Mouse (Mus musculus): ENCODE results near the gene Ceacam10. TPM values are rescaled to one million over a fixed set of nuclear protein-coding genes. Genes with fewer than 3 reads are reported as not detected.
A peak's percentile ranks its signal among the peaks of the same experiment; 100 is the strongest.
"Not testable (repeated sequence)": the region's sequence is repeated elsewhere in the genome, so short reads cannot be mapped to it uniquely, and the experiment has no call there.

Ceacam10 gene
- polyA plus RNA-seq (2014; fragmentation: Nextera tagmentation; extraction: Ambion mirVana): not detected in 2 replicates

GRCm38 (mm10) chr7:24776918-24777317, at the start of gene Ceacam10:
TSS of gene Ceacam10 (plus strand) at chr7:24777206.
- not testable (repeated sequence) for ATAC-seq (ENCODE audit: low FRiP score)

GRCm38 (mm10) chr7:24735970-24736670, 40.9 kb upstream of the Ceacam10 start:
- DNase-seq (ENCODE audit: low spot score): peak; percentile 60
- no peaks in the 10 kb centered on the region for H3K36me3 ChIP-seq (ENCODE audit: control insufficient read depth, insufficient read depth, low read length)
- no peaks in the 10 kb centered on the region for H3K9me3 ChIP-seq (ENCODE audit: control insufficient read depth, low read length)
- H3K27ac ChIP-seq (ENCODE audit: low read depth, low read length): no peak overlapping the region
- H3K4me2 ChIP-seq (replicated peaks; ENCODE audit: low read depth, low read length): peak overlapping the region; percentile 25
- H3K4me1 ChIP-seq (replicated peaks; ENCODE audit: control insufficient read depth, insufficient read depth, low read length): no peaks in the 10 kb centered on the region
- no peak overlapping the region for H3K9ac ChIP-seq (ENCODE audit: low read depth, low read length)
- 16% methylated on average over 17 of the region's 17 CpGs for WGBS
- H3K27me3 ChIP-seq (ENCODE audit: control insufficient read depth, insufficient read depth, low read length): no peaks in the 10 kb centered on the region
- ATAC-seq (ENCODE audit: low FRiP score): peak; percentile 69; the same call in 1 of the 2 replicates
- no peak overlapping the region for H3K4me3 ChIP-seq (ENCODE audit: low read depth, low read length)

More at GRCm38 (mm10) chr7:24776918-24777317, at the start of gene Ceacam10:
- H3K27ac ChIP-seq (ENCODE audit: low read depth, low read length); H3K9ac ChIP-seq (ENCODE audit: low read depth, low read length); H3K4me2 ChIP-seq (replicated peaks; ENCODE audit: low read depth, low read length); DNase-seq (ENCODE audit: low spot score); H3K4me1 ChIP-seq (replicated peaks; ENCODE audit: control insufficient read depth, insufficient read depth, low read length); H3K36me3 ChIP-seq (ENCODE audit: control insufficient read depth, insufficient read depth, low read length); H3K27me3 ChIP-seq (ENCODE audit: control insufficient read depth, insufficient read depth, low read length); H3K4me3 ChIP-seq (ENCODE audit: low read depth, low read length); H3K9me3 ChIP-seq (ENCODE audit: control insufficient read depth, low read length): not testable (repeated sequence)
- 48% methylated on average over 4 of the region's 4 CpGs for WGBS

GRCm38 (mm10) chr7:24750695-24751094, 26.3 kb upstream of the Ceacam10 start:
- WGBS: 69% methylated on average over 4 of the region's 4 CpGs
- Histone ChIP-seq H3K36me3 (ENCODE audit: control insufficient read depth, insufficient read depth, low read length) (no peaks in the 10 kb centered on the region), H3K4me3 (ENCODE audit: low read depth, low read length) (no peak overlapping the region), H3K4me2 (replicated peaks; ENCODE audit: low read depth, low read length) (no peak overlapping the region), H3K9ac (ENCODE audit: low read depth, low read length) (no peak overlapping the region), H3K4me1 (replicated peaks; ENCODE audit: control insufficient read depth, insufficient read depth, low read length) (no peaks in the 10 kb centered on the region), H3K27ac (ENCODE audit: low read depth, low read length) (no peak overlapping the region), H3K9me3 (ENCODE audit: control insufficient read depth, low read length) (no peaks in the 10 kb centered on the region), H3K27me3 (ENCODE audit: control insufficient read depth, insufficient read depth, low read length) (no peaks in the 10 kb centered on the region)
- no peak for DNase-seq (ENCODE audit: low spot score)
- ATAC-seq (ENCODE audit: low FRiP score): no peak

GRCm38 (mm10) chr7:24751610-24752009, 25.4 kb upstream of the Ceacam10 start:
- 92% methylated on average over 2 of the region's 2 CpGs for WGBS
- ATAC-seq (ENCODE audit: low FRiP score): no peak
- H3K4me1 ChIP-seq (replicated peaks; ENCODE audit: control insufficient read depth, insufficient read depth, low read length): no peaks in the 10 kb centered on the region
- no peak overlapping the region for H3K4me2 ChIP-seq (replicated peaks; ENCODE audit: low read depth, low read length)
- no peaks in the 10 kb centered on the region for H3K36me3 ChIP-seq (ENCODE audit: control insufficient read depth, insufficient read depth, low read length)
- DNase-seq (ENCODE audit: low spot score): no peak
- no peaks in the 10 kb centered on the region for H3K9me3 ChIP-seq (ENCODE audit: control insufficient read depth, low read length)
- H3K9ac ChIP-seq (ENCODE audit: low read depth, low read length): no peak overlapping the region
- H3K27ac ChIP-seq (ENCODE audit: low read depth, low read length): no peak overlapping the region
- H3K27me3 ChIP-seq (ENCODE audit: control insufficient read depth, insufficient read depth, low read length): no peaks in the 10 kb centered on the region
- H3K4me3 ChIP-seq (ENCODE audit: low read depth, low read length): no peak overlapping the region

DNA sequence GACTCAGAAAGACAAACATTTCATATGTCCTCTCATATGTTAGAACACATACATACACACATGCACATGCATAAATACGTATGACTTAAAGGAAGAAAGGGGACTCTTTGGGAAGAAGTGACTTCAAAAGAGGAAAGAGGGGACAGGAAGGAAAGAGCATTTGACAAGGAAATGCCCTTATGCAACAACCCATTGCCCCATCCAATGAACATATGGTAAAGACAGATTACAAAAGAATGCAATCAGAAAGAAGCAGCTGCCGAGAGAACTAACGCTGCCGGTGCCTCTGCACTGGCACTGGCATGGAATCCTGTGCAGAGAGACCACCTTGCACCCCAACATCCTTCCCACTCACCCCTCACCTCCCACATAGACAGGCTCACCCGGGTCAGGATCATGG, 23.5 kb upstream of the Ceacam10 start:
- Histone ChIP-seq H3K4me3 (ENCODE audit: low read depth, low read length) (no peak overlapping the region), H3K27me3 (ENCODE audit: control insufficient read depth, insufficient read depth, low read length) (no peaks in the 10 kb centered on the region), H3K27ac (ENCODE audit: low read depth, low read length) (no peak overlapping the region), H3K4me2 (replicated peaks; ENCODE audit: low read depth, low read length) (no peak overlapping the region), H3K36me3 (ENCODE audit: control insufficient read depth, insufficient read depth, low read length) (no peaks in the 10 kb centered on the region), H3K9me3 (ENCODE audit: control insufficient read depth, low read length) (no peaks in the 10 kb centered on the region), H3K4me1 (replicated peaks; ENCODE audit: control insufficient read depth, insufficient read depth, low read length) (no peaks in the 10 kb centered on the region), H3K9ac (ENCODE audit: low read depth, low read length) (no peak overlapping the region)
- WGBS: 87% methylated on average over 5 of the region's 5 CpGs
- ATAC-seq (ENCODE audit: low FRiP score): no peak
- DNase-seq (ENCODE audit: low spot score): no peak

GRCm38 (mm10) chr7:24758520-24758919, 18.5 kb upstream of the Ceacam10 start:
- WGBS: 85% methylated on average over 1 of the region's 1 CpGs
- no peak overlapping the region for H3K4me2 ChIP-seq (replicated peaks; ENCODE audit: low read depth, low read length)

DNA sequence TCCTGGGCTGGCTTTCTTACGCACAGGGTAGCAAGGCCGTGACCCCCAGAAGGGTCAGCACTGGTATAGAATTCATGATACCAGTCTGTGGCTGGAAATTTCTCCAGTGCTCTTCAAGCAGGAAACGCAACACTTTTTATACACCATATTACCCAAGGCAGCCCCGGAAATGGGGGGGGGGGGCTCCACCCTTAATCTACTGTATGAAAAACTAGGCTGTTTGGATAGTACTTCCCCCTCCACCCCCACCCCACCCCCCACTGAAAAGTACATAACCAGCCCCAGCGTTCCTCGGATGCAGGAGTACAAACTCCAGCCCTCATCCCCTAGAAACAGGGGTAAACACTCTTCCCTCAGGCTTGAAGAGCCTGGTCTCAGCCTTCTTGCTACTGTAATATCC, 16.8 kb upstream of the Ceacam10 start, which contains the start of gene Cd177:
Gene Cd177 (minus strand): TSS at position 101 of the 400 bp plus-strand sequence.
- no peaks in the 10 kb centered on the region for H3K27me3 ChIP-seq (ENCODE audit: control insufficient read depth, insufficient read depth, low read length)
- no peaks in the 10 kb centered on the region for H3K36me3 ChIP-seq (ENCODE audit: control insufficient read depth, insufficient read depth, low read length)
- no peaks in the 10 kb centered on the region for H3K9me3 ChIP-seq (ENCODE audit: control insufficient read depth, low read length)
- ATAC-seq (ENCODE audit: low FRiP score) (no peak), DNase-seq (ENCODE audit: low spot score) (no peak)
- H3K9ac ChIP-seq (ENCODE audit: low read depth, low read length): no peak within 1 kb of the TSS
- H3K4me3 ChIP-seq (ENCODE audit: low read depth, low read length): no peak within 1 kb of the TSS
- WGBS: 82% methylated on average over 6 of the region's 6 CpGs
- H3K27ac ChIP-seq (ENCODE audit: low read depth, low read length): no peak within 1 kb of the TSS
- no peak within 1 kb of the TSS for H3K4me2 ChIP-seq (replicated peaks; ENCODE audit: low read depth, low read length)
- H3K4me1 ChIP-seq (replicated peaks; ENCODE audit: control insufficient read depth, insufficient read depth, low read length): no peaks in the 10 kb centered on the region

More at GRCm38 (mm10) chr7:24758520-24758919, 18.5 kb upstream of the Ceacam10 start:
- H3K36me3 ChIP-seq (ENCODE audit: control insufficient read depth, insufficient read depth, low read length): no peaks in the 10 kb centered on the region
- DNase-seq (ENCODE audit: low spot score) (no peak), ATAC-seq (ENCODE audit: low FRiP score) (no peak)
- H3K9me3 ChIP-seq (ENCODE audit: control insufficient read depth, low read length): no peaks in the 10 kb centered on the region
- no peak overlapping the region for H3K9ac ChIP-seq (ENCODE audit: low read depth, low read length)
- no peak overlapping the region for H3K27ac ChIP-seq (ENCODE audit: low read depth, low read length)
- no peaks in the 10 kb centered on the region for H3K4me1 ChIP-seq (replicated peaks; ENCODE audit: control insufficient read depth, insufficient read depth, low read length)
- no peak overlapping the region for H3K4me3 ChIP-seq (ENCODE audit: low read depth, low read length)
- no peaks in the 10 kb centered on the region for H3K27me3 ChIP-seq (ENCODE audit: control insufficient read depth, insufficient read depth, low read length)

DNA sequence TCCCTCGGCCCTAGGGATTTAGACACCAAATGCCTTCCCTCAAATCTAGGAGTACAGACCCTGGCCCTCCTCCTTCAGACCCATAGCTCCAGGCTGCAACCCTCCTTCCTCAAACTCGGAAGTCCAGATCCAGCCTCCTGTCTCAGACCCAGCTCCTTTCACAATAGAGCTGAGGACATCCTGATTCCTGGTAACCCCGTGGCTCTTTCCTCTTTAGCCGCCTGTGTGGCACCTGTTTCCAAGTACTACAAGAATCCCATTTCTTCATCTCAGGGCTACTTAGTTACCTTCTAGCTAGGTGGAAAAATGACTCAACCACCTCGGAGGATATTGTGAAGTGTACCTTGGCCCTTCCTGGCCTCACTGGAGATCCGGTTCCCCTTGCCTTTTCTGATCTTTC, 15.8 kb upstream of the Ceacam10 start:
- ATAC-seq (ENCODE audit: low FRiP score) (no peak), DNase-seq (ENCODE audit: low spot score) (no peak)
- Histone ChIP-seq H3K9me3 (ENCODE audit: control insufficient read depth, low read length) (no peaks in the 10 kb centered on the region), H3K9ac (ENCODE audit: low read depth, low read length) (no peak overlapping the region), H3K4me2 (replicated peaks; ENCODE audit: low read depth, low read length) (no peak overlapping the region), H3K27ac (ENCODE audit: low read depth, low read length) (no peak overlapping the region), H3K4me1 (replicated peaks; ENCODE audit: control insufficient read depth, insufficient read depth, low read length) (no peaks in the 10 kb centered on the region), H3K27me3 (ENCODE audit: control insufficient read depth, insufficient read depth, low read length) (no peaks in the 10 kb centered on the region), H3K36me3 (ENCODE audit: control insufficient read depth, insufficient read depth, low read length) (no peaks in the 10 kb centered on the region), H3K4me3 (ENCODE audit: low read depth, low read length) (no peak overlapping the region)
- WGBS: 81% methylated on average over 6 of the region's 6 CpGs

GRCm38 (mm10) chr7:24762574-24762973, 14.4 kb upstream of the Ceacam10 start:
- ATAC-seq (ENCODE audit: low FRiP score) (no peak), DNase-seq (ENCODE audit: low spot score) (no peak)
- Histone ChIP-seq H3K27ac (ENCODE audit: low read depth, low read length) (no peak overlapping the region), H3K4me1 (replicated peaks; ENCODE audit: control insufficient read depth, insufficient read depth, low read length) (no peaks in the 10 kb centered on the region), H3K9ac (ENCODE audit: low read depth, low read length) (no peak overlapping the region), H3K36me3 (ENCODE audit: control insufficient read depth, insufficient read depth, low read length) (no peaks in the 10 kb centered on the region), H3K4me3 (ENCODE audit: low read depth, low read length) (no peak overlapping the region), H3K4me2 (replicated peaks; ENCODE audit: low read depth, low read length) (no peak overlapping the region), H3K27me3 (ENCODE audit: control insufficient read depth, insufficient read depth, low read length) (no peaks in the 10 kb centered on the region), H3K9me3 (ENCODE audit: control insufficient read depth, low read length) (no peaks in the 10 kb centered on the region)
- 87% methylated on average over 8 of the region's 8 CpGs for WGBS
